Mouse (Mus musculus) heart, embryonic 13.5 days (tissue): ENCODE measurements around the gene Osbp. TPM values are rescaled to one million over a fixed set of nuclear protein-coding genes. Genes with fewer than 3 reads are reported as not detected.
A peak's percentile ranks its signal among the peaks of the same experiment; 100 is the strongest.
"Not testable (repeated sequence)": the region's sequence is repeated elsewhere in the genome, so short reads cannot be mapped to it uniquely, and the experiment has no call there.

ENCODE experiments used
- ATAC-seq: fragments of 200-750 bp; cut with Nextera tagmentation; 2 replicates; pipeline ENCODE4 v1.8.0; 2017; ENCODE audit warnings: moderate TSS enrichment; ENCODE audit not compliant: insufficient number of reproducible peaks, low FRiP score, low TSS enrichment; ENCODE audit errors: extremely low read depth
- H3K27ac ChIP-seq: fragments of 300-500 bp; sonication (generic); replicated peaks from 2 replicates; pipeline ENCODE4 v1.5.1; 2015; ENCODE audit warnings: moderate library complexity, mild to moderate bottlenecking, inconsistent platforms
- H3K27me3 ChIP-seq: fragments of 300-500 bp; sonication (generic); replicated peaks from 2 replicates; pipeline ENCODE4 v1.6.1; 2015; ENCODE audit warnings: mild to moderate bottlenecking, inconsistent platforms
- H3K36me3 ChIP-seq: fragments of 300-500 bp; sonication (generic); 2 replicates; pipeline ENCODE4 v1.6.1; 2015; ENCODE audit warnings: mild to moderate bottlenecking, inconsistent platforms
- H3K4me1 ChIP-seq: fragments of 300-500 bp; sonication (generic); 2 replicates; pipeline ENCODE4 v1.6.1; 2015; ENCODE audit warnings: inconsistent platforms
- H3K4me2 ChIP-seq: fragments of 300-500 bp; sonication (generic); 2 replicates; pipeline ENCODE4 v1.6.1; 2015; ENCODE audit warnings: inconsistent platforms, mild to moderate bottlenecking, moderate library complexity
- H3K4me3 ChIP-seq: fragments of 300-500 bp; sonication (generic); 2 replicates; pipeline ENCODE4 v1.5.1; 2015; ENCODE audit warnings: moderate library complexity, mild to moderate bottlenecking, inconsistent platforms
- H3K9ac ChIP-seq: fragments of 300-500 bp; sonication (generic); 2 replicates; pipeline ENCODE4 v1.6.1; 2015; ENCODE audit warnings: inconsistent platforms, mild to moderate bottlenecking, moderate library complexity
- H3K9me3 ChIP-seq: fragments of 300-500 bp; sonication (generic); 2 replicates; pipeline ENCODE4 v1.6.1; 2016; ENCODE audit warnings: inconsistent platforms
- WGBS: fragments of 180-500 bp; shearing (Covaris S2); methylation state at CpG from one replicate; pipeline ENCODE4 v1.1.7; 2015; ENCODE audit warnings: mixed read lengths; 5-methylcytosine and 5-hydroxymethylcytosine counted together
- polyA plus RNA-seq: library from polyadenylated mRNA; unstranded; fragments of >200 nt; fragmentation: Nextera tagmentation; extraction: Ambion mirVana; gene quantifications from 2 replicates; pipeline ENCODE4 v1.2.1, GENCODE M21; 2015

The Osbp gene
- polyA plus RNA-seq, 1 experiment from 2014 or later, result 4.2 TPM

DNA sequence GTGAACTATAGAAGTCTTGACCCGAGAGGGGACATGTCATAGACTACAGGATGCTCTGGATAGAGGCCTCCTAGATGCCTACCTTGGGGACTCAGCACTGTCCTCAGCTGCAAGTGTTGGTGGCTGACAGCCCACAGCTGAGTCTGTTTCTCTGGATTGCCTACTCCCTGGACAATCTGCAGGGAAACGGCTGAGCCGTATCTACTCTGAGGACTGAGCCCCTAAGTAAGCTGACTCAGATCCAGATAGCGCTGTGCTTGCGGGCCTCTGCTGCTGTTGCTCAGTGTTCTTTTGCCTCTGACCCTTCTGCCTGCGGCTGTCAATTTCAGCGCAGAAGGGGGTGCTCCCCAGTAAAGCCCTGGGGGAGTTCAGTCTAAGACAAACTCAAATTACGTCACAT, 7.9 kb upstream of the Osbp start:
- Histone ChIP-seq H3K9me3 (no peaks in the 10 kb centered on the region), H3K27ac (no peak overlapping the region), H3K4me1 (peaks cover 2% of the 10 kb centered on the region; the same call in 1 of the 2 replicates), H3K4me2 (no peak overlapping the region), H3K9ac (0 out of 2 replicates have a peak overlapping the region, but pooled peaks have one; percentile 5), H3K27me3 (0 out of 2 replicates have a peak, but pooled peaks cover 5% of the 10 kb centered on the region), H3K4me3 (no peak overlapping the region), H3K36me3 (no peaks in the 10 kb centered on the region)
- no peak for ATAC-seq
- WGBS, result 53% methylated on average over 8 of the region's 8 CpGs

DNA sequence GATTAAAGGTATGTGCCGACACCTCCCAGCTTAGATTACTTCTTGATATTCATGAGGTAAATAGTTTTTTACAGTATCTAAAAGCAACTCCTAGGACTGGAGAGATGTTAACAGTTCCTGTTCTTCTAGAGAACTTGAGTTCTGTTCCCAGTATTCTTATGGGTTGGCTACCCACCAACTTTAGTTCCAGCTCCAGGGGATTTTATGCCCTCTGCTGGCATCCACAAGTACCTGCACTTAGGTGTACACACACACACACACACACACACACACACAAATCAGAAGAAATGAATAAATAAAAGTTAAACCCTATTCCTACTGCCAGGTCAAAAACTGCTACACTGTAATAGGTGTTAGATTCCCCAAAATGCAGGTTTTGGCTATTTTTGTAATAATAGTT, 1.5 kb upstream of the Osbp start:
- 87% methylated on average over 1 of the region's 1 CpGs for WGBS
- Histone ChIP-seq H3K27me3 (0 out of 2 replicates have a peak, but pooled peaks cover 5% of the 10 kb centered on the region), H3K36me3 (peaks cover 13% of the 10 kb centered on the region), H3K4me2 (peak overlapping the region; percentile 68), H3K27ac (0 out of 2 replicates have a peak overlapping the region, but pooled peaks have one; percentile 74), H3K4me1 (peaks cover 28% of the 10 kb centered on the region), H3K4me3 (peak overlapping the region; percentile 52), H3K9me3 (no peaks in the 10 kb centered on the region), H3K9ac (no peak overlapping the region)
- no peak for ATAC-seq

DNA sequence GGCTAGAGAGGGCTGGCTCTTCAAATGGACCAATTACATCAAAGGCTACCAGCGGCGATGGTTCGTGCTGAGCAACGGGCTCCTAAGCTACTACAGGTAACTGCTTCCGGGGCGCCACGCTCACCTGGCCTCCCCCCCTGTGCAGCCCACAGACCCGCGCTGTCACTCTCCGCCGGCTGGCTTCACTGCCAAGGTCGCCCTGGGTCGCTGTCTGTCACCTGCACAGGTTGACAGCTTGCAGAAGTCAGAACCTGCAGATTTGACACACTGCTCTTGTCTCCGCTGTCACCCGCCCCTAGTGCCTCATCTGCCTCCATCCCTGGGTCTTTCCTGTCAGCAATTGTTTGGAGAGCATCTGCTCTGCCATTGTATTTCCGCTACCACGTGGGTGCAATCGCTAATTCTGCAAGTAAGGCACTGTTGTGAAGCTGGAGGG, 478 bp downstream of the Osbp start:
- peak overlapping the region; percentile 99 for H3K9ac ChIP-seq
- 1% methylated on average over 18 of the region's 18 CpGs for WGBS
- 0 out of 2 replicates have a peak, but pooled peaks cover 5% of the 10 kb centered on the region for H3K27me3 ChIP-seq
- peaks cover 42% of the 10 kb centered on the region for H3K4me1 ChIP-seq
- H3K4me2 ChIP-seq, result peak overlapping the region; percentile 83
- peaks cover 24% of the 10 kb centered on the region for H3K36me3 ChIP-seq
- ATAC-seq, result peak; percentile 5
- peak overlapping the region; percentile 94 for H3K4me3 ChIP-seq
- H3K27ac ChIP-seq, result peak overlapping the region; percentile 87
- H3K9me3 ChIP-seq, result no peaks in the 10 kb centered on the region

DNA sequence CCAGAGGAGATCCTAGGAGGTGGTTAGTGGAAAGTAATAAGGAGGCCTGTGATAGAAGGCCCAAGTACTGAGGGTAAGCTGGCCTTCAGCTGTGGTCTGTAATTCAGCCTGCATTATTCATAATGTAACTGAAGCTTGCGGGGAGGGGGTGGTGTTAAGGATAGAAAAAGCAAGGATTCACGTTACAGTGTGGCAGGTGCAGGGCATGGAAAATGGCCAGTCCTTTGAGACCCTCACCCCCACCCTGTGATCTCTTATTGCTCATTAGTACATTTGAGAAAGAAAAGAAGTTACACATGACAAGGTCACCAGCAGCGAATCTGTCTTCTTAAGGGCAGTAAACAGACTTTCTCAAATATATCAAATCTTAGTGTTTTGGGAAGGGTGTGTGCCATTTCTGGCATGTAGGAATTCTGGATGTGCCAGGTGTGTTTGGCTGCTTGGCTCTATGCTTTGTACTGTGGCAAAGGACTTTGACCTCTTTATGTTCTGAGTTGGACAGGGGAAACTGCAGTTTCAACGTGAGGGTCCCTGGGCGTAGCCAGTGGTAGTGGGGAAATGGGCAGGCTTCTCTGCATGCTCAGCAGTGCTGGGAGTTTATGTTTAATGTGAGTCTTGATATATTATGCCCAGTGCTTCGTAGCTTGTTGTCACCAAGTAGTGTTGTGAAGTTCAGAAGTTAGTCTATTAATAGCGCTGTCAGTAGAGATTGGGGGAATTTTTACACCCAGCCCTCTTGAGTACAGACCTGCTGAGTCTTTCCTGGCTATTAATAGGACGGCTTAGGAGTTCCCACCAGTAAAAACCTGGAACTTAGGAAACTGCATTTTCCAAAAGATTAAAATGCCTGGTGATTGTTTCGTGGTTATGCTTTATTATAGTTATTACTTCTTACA, 3.7 kb downstream of the Osbp start:
- no peaks in the 10 kb centered on the region for H3K9me3 ChIP-seq
- peak overlapping the region; percentile 67 for H3K9ac ChIP-seq
- H3K27ac ChIP-seq, result peak overlapping the region; percentile 96
- ATAC-seq, result no peak
- H3K36me3 ChIP-seq, result peaks cover 56% of the 10 kb centered on the region
- H3K4me1 ChIP-seq, result peaks cover 58% of the 10 kb centered on the region
- WGBS, result 49% methylated on average over 9 of the region's 9 CpGs
- peak overlapping the region; percentile 31 for H3K4me3 ChIP-seq
- peak overlapping the region; percentile 67 for H3K4me2 ChIP-seq
- no peaks in the 10 kb centered on the region for H3K27me3 ChIP-seq

DNA sequence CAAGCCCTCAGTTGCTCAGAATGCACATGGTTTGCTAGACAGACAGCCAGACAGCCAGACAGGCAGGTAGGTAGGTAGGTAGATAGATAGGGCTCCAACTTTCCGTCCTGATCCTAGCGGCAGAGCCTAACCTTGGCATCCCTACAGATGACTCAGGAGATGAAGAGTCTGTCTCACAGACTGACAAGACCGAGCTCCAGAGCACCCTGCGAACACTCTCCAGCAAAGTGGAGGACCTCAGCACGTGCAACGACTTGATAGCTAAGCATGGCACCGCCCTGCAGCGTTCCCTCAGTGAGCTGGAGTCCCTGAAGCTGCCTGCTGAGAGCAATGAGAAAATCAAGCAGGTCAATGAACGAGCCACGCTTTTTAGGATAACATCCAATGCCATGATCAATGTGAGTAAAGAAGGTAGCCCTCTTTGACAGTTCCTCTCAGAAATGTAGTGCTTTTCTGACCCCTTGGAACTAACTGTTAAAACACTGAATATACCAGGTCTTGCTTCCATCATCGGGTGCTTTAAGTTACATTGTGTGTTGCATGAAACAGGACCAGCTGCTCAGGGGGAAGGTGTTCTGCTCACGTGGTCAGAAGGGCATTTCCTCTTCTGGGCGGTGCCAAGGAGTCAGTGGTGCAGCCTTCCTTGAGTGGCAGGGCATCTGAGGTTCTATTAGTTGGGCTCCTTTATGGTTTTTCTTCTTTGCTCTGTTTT, 7.9 kb downstream of the Osbp start:
- 83% methylated on average over 13 of the region's 13 CpGs for WGBS
- no peak overlapping the region for H3K4me3 ChIP-seq
- peaks cover 67% of the 10 kb centered on the region for H3K4me1 ChIP-seq
- H3K9me3 ChIP-seq, result no peaks in the 10 kb centered on the region
- H3K9ac ChIP-seq, result no peak overlapping the region; the same call in 1 of the 2 replicates
- peaks cover 91% of the 10 kb centered on the region for H3K36me3 ChIP-seq
- ATAC-seq, result no peak
- H3K27me3 ChIP-seq, result no peaks in the 10 kb centered on the region
- H3K27ac ChIP-seq, result no peak overlapping the region
- no peak overlapping the region for H3K4me2 ChIP-seq

DNA sequence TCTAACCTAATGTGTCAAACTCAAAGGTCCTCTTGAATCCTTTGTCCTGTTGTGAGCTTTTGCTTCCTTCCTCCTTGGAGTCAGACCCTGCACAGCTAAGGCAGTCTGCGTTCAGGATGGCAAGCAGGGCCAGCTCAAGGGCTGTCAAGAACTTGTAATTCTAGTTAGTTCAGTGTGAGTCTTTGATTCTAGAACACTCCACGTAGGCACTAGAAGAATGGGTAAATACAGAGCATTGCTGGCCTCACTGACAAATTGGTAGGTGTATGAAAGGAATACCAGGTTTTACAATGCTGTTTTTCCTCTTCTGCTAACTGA, 8.4 kb downstream of the Osbp start:
- WGBS, result 83% methylated on average over 2 of the region's 2 CpGs
- no peak overlapping the region for H3K27ac ChIP-seq

DNA sequence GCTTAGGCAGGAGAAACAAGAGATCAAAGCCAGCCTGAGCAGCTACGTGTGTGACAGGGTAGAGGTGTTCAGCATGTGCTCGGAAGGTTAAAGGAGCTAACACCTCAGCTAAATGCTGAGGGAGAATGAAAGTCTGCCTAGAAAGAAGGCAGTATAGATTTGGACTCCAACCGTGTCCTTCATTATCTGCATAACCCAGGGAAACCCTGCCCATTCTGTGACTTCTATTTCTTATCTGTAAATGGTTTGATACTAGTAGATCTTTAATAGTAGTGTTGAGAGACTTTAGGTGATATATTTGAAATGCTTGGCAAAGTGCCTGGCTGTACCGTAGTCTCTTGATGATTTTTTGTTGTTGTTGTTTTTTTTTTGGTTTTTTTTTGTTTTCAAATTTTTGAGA, 9.9 kb downstream of the Osbp start:
- Histone ChIP-seq H3K4me1 (peaks cover 52% of the 10 kb centered on the region), H3K4me3 (no peak overlapping the region), H3K27ac (peak overlapping the region; percentile 74), H3K27me3 (no peaks in the 10 kb centered on the region), H3K9ac (no peak overlapping the region), H3K4me2 (no peak overlapping the region), H3K9me3 (no peaks in the 10 kb centered on the region), H3K36me3 (peaks cover 100% of the 10 kb centered on the region)
- 57% methylated on average over 4 of the region's 4 CpGs for WGBS
- ATAC-seq, result no peak

More for the DNA sequence above, 8.4 kb downstream of the Osbp start:
- H3K4me1 ChIP-seq, result peaks cover 62% of the 10 kb centered on the region
- H3K9me3 ChIP-seq, result no peaks in the 10 kb centered on the region
- H3K4me2 ChIP-seq, result no peak overlapping the region
- peaks cover 91% of the 10 kb centered on the region for H3K36me3 ChIP-seq
- ATAC-seq, result no peak
- no peaks in the 10 kb centered on the region for H3K27me3 ChIP-seq
- H3K9ac ChIP-seq, result no peak overlapping the region; the same call in 1 of the 2 replicates
- H3K4me3 ChIP-seq, result no peak overlapping the region

DNA sequence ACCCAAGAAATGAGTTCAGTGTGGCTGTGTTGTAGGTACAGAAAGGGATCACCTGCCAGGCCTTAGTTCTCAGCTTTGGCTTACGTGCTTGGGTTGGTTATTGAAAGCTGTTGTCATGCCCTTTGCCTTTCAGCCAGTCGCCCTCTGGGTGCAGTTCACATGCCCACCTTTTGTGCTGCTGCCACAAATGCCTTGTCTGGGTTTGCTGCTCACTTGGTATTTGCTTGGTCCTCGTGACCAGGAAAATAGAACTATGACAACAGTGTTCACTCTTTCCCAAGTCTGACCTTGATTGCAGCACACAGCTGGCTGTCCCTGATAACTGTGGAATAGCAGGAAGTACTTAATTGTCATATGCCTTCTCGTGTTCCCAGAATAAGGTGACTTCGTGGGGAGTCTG, 11.6 kb downstream of the Osbp start:
- Histone ChIP-seq H3K4me1 (peaks cover 35% of the 10 kb centered on the region), H3K36me3 (peaks cover 99% of the 10 kb centered on the region), H3K27ac (peak overlapping the region; percentile 74), H3K4me3 (no peak overlapping the region), H3K27me3 (no peaks in the 10 kb centered on the region), H3K4me2 (no peak overlapping the region), H3K9ac (peak overlapping the region; percentile 11; the same call in 1 of the 2 replicates), H3K9me3 (no peaks in the 10 kb centered on the region)
- ATAC-seq, result no peak
- WGBS, result 65% methylated on average over 5 of the region's 5 CpGs

DNA sequence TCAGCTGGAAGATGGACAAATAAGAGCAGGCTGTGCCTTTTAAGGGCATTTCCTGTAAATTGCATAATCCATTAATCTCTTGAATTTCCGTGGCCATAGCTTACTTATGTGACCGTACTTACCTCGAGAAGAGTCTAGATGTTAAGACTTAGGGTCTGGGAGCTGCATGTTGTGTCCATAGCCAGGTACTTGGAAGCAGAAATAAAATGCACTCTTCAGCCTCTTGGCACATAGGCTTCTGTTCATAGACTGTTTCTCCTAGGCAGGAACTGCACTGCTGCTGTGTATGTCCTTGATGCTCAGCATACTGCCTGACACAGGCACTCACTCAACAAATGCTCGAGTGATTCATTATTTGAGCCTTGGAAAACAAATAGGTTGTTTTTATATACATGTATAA, 14.7 kb downstream of the Osbp start:
- no peak overlapping the region for H3K9ac ChIP-seq
- no peak for ATAC-seq
- H3K36me3 ChIP-seq, result peaks cover 97% of the 10 kb centered on the region
- H3K4me1 ChIP-seq, result peaks cover 23% of the 10 kb centered on the region
- no peak overlapping the region for H3K27ac ChIP-seq
- 86% methylated on average over 4 of the region's 4 CpGs for WGBS
- no peak overlapping the region for H3K4me3 ChIP-seq
- no peaks in the 10 kb centered on the region for H3K9me3 ChIP-seq
- H3K4me2 ChIP-seq, result no peak overlapping the region
- no peaks in the 10 kb centered on the region for H3K27me3 ChIP-seq

DNA sequence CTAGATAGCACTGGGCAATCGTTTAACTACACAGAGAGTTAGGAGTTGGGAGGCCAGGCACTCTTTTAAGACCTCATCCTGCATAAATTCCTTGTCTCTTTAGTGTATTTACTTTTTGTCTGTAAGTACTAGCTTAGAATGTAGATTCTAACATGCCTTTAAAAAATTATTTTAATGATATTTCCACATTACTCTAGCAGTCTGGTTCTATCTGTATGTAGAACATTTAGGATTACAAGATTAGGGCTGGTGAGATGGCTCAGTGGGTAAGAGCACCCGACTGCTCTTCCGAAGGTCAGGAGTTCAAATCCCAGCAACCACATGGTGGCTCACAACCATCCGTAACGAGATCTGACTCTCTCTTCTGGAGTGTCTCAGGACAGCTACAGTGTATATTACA, 18.9 kb downstream of the Osbp start:
- H3K27ac ChIP-seq, ATAC-seq, H3K9me3 ChIP-seq, H3K4me2 ChIP-seq, H3K4me1 ChIP-seq, H3K27me3 ChIP-seq, H3K9ac ChIP-seq, H3K4me3 ChIP-seq: not testable (repeated sequence)
- 81% methylated on average over 5 of the region's 5 CpGs for WGBS
- peaks cover 97% of the 10 kb centered on the region for H3K36me3 ChIP-seq

DNA sequence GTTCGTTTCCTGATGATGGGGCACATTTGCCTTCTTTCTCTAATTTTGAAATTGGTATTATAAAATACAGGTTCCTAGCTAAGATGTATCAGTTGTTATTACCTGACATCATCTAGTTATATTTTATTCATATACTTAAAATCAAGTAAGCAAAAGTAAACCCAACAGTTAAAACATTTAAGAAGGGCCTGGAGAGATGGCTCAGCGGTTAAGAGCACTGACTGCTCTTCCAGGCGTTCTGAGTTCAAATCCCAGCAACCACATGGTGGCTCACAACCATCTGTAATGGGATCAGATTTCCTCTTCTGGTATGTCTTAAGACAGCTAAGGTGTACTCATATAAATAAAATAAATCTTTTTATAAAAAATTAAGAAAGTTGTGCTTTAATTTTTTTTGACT, 22.1 kb downstream of the Osbp start:
- ATAC-seq, result no peak
- H3K9me3 ChIP-seq, result no peaks in the 10 kb centered on the region
- H3K36me3 ChIP-seq, result peaks cover 98% of the 10 kb centered on the region
- H3K27me3 ChIP-seq, result no peaks in the 10 kb centered on the region
- WGBS, result 79% methylated on average over 3 of the region's 3 CpGs
- no peak overlapping the region for H3K9ac ChIP-seq
- no peak overlapping the region for H3K27ac ChIP-seq
- no peaks in the 10 kb centered on the region for H3K4me1 ChIP-seq
- H3K4me2 ChIP-seq, result no peak overlapping the region
- no peak overlapping the region for H3K4me3 ChIP-seq
